Mouse (Mus musculus) gonadal fat pad, adult 2 months (tissue): ENCODE measurements around the gene Clic3. TPM values are rescaled to one million over a fixed set of nuclear protein-coding genes. Genes with fewer than 3 reads are reported as not detected.
"Not testable (repeated sequence)": the region's sequence is repeated elsewhere in the genome, so short reads cannot be mapped to it uniquely, and the experiment has no call there.

Experiments used
- DNase-seq: peaks from one replicate; pipeline ENCODE4 v3.0.0-alpha.2; 2012; ENCODE audit warnings: low read depth
- polyA plus RNA-seq: library from polyadenylated mRNA; depleted of rRNA; stranded (reverse); fragments of >200 nt; gene quantifications from 2 replicates; pipeline ENCODE4 v1.2.3, GENCODE M21; 2012; rRNA removed

The Clic3 gene
- polyA plus RNA-seq = 103 and 188 TPM in 2 replicates

DNA sequence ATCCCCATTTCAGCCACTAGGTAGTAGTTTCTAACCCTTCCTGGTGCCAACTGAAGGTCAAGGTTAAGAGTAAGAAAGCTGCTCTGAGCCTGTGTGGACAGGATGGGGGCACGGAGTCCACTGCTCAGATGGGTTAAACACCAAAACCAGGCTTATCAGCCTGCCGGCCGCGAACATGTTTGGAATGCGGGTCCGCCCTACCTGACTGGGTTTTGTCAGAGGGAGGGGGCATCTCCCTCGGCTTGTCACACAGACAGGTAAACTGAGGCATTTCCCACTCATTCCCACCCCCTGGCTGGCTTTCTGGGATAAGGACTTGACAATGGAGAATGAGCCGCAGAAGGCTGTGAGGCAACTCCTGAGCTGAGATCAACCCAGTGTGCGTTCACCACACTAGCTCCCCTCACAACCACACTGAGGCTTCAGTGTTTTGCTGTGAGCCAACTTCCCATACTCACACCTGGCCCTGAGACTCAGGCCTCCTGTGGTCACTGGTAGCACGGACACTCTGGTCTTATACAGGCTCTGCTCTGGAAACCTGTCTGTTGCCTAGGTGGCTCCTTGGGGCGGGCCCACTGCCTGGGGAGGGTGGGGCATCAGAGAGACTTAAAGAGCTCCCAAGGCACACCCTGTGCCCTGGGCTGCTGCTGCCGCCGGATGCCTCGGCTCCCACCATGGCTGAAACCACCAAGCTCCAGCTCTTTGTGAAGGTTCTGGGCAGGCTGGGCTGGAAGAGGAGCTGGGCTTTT, at the start of gene Clic3:
TSS of gene Clic3 (plus strand) at position 634 of the 749 bp plus-strand sequence.
- DNase-seq = no peak

GRCm38 (mm10) chr2:25408908-25409307, 47.7 kb upstream of the Clic3 start:
- DNase-seq = no peak

DNA sequence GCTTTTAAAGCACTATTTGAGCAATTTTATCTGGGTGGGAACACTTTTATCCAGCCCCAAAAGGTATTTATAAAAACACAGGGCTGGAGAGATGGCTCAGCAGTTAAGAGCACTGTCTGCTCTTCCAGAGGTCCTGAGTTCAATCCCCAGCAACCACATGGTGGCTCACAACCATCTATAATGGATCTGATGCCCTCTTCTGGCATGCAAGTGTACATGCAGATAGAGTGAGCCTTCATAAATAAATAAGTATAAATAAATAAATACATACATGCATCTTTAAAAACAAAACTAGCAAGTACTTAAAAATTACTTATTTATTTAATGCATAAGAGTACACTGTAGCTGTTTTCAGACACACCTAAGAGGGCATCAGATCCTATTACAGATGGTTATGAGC, 43.2 kb upstream of the Clic3 start:
- DNase-seq = not testable (repeated sequence)

- no peak for DNase-seq
These were observed 39.2 kb upstream of the Clic3 start for GRCm38 (mm10) chr2:25417426-25417825.

- no peak for DNase-seq
These were observed 34.7 kb upstream of the Clic3 start for GRCm38 (mm10) chr2:25421896-25422295.

DNA sequence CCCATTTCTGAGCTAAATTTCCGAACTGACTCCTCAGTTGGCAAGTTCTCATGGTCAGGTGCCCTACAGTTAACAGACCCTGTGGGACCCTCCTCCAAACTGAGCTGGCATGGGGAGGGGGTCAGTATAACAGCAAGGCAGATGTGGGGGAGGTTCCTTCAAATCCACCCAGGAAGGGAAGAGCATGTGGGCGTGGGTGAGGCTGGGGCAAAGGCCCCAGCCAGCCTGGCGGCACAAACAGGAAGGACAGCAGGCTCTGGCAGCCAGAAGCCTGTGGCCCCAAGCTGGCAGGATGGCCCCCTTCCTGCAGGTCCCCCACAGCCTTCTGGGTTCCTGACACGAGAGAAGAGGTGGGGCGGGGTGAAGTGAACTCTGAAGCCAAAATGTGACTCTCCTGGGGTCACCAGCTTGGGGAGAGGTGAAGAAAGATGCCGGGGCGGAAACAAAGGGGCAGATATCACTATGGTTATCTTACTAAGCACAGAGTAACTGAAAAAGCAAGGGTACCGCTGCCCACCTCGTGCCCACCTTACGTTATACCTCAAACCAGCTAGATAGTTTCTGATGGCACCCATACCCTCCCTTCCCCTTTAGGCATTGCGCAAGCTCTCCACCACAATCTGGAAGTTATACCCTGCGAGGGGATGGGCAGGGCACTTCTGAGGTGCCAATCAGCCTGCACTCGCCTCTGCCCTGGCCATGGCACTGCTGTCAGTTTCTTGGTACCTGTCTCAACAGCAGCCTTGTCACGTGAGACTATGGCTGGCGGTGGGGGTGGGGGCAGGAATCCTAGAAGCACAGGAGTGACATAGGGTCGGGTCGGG, 33.8 kb upstream of the Clic3 start, which contains the start of gene Fut7:
TSS of gene Fut7 (plus strand) at position 681 of the 824 bp plus-strand sequence.
- DNase-seq = no peak

- DNase-seq = no peak
These were observed 33.0 kb upstream of the Clic3 start for GRCm38 (mm10) chr2:25423626-25424025.

GRCm38 (mm10) chr2:25425481-25425880, 31.2 kb upstream of the Clic3 start:
- no peak for DNase-seq

- DNase-seq = no peak
These were observed 29.9 kb upstream of the Clic3 start for GRCm38 (mm10) chr2:25426721-25427191.

DNA sequence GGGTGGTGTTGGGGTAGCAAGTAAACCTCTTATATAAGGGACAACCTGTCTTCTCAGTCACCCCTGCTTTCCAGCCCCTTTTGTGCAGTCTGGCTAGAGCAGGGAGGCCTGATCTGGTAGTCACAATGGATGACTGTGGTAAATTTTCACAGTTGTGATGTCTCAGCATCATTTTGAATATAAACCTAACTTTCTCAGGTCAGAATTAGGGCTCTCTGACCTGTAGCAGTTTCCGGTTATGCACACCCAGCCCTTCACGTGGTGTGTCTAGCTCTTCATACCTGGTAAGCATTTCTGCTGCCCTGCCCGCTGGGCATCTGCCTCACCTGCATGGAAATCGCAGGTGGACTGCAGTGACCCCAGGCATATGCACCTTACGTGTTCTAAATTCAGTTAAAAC, 29.4 kb upstream of the Clic3 start:
- no peak for DNase-seq

DNA sequence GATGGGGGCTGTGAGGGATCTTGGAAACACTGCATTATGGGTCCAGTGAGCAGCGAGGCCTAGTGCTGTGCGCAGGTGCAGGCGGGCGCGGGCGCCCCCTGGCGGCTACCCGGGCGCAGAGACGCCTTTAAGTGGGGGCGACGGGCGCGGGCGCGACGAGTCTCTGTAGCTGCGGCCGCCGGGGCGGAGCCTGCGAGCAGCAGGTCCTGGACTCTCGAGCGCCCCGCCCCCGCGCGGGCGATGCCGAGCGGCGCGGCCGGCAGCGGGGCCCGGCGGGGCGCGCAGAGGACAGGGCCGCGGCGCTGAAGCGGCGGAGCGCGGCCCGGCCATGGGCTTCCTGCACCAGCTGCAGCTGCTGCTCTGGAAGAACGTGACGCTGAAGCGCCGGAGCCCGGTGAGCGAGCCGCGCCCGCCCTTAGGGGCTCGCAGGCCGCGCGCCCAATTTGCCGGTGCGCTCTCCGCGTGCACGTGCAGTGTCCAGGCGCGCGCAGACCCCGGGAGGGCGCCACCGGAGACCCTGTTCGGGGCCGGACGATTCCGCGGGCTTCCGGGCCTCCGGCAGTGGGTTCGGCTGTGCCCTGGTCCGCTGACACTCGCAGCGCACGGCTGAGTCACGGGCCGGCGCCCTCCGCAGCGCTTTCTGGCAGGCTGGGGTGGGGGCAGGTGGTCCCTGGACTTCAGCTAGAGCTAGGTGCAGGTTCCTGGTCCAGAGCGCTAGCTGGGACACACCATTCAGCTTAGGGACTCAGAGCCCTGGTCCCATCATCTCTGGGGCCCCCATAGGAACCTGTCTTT, 28.0 kb upstream of the Clic3 start, which contains the start of gene Abca2:
TSS of gene Abca2 (plus strand) at position 262 of the 795 bp plus-strand sequence.
- DNase-seq = no peak

GRCm38 (mm10) chr2:25429435-25430180, 27.0 kb upstream of the Clic3 start:
- DNase-seq = no peak

DNA sequence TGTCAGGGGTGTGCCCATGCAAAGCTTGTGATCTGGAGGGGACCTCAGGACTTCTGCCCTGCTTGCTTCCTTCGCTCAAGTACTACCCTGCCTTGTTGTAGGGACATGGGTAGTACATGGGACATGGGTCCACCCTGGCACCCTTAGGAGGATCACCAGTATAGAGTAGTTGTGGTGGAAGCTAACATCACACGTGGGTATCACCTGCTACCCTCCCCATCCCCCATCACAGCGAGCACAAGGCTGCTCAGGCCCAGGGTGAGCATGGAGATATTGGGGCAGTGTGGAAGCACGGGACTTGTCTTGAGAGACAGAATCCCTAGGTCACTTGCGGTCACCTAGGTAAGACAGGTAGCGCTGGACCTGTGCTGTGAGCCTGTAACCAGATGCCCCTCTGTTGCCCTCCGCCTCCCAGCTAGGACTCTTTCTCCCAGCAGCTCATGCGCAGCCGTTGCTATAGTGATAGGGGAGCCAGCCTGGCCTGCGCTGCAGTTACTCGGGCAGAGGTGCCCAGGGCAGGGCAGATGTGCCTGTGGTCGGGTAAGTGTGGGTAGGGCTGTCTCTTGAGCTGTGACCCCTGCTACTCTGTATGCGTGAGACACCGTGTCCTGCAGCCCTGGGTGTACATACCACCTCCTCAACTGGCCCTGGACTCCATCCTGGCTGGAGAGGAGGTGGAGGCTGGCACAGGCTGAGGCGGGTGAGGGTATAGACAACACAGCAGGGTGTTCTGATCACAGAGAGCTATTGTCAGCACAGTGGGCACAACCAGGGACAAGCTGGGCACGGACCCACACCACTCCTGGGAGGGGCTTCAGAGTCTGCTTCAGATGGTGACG, 26.0 kb upstream of the Clic3 start:
- no peak for DNase-seq

DNA sequence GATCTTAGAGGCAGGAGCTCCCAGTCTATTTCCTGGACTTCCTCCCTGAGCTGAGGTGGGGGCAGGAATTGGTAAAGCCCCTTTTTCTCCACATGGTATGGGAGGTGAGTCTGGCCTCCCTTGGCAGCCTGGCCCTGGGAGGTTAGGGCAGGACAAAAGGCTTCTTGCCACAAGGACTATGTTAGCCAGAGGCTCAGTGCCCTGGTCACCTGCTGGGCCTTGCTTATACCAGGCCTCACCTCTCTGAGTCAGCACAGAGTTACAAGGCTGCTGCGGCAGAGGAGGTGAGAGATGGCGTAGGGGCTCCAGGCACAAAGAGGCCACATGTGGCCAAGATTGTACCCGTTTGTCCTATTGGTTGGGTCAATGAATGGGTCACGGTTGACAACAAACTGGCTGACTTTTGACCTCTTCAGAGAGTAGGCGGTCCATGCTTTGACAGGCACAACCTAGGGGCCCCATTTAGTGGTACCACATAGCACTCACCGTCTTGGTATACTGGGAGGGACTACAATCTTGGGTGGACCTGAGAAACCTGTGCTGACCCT, 25.3 kb upstream of the Clic3 start:
- DNase-seq = no peak

GRCm38 (mm10) chr2:25432326-25433098, 24.1 kb upstream of the Clic3 start:
- DNase-seq = no peak

DNA sequence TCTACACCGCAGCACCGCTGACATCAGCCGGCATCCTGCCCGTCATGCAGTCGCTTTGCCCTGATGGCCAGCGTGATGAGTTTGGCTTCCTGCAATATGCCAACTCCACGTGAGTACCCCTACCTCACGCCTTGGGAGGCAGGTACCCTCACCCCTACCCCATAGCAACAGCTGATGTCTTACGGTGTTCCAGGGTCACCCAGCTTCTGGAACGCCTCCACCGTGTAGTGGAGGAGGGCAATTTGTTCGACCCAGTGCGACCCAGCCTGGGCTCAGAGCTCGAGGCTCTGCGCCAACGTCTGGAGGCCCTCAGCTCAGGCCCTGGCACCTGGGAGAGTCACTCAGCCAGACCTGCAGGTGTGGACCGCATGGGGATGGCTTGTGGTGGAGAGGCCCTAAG, 23.5 kb upstream of the Clic3 start:
- DNase-seq = no peak

DNA sequence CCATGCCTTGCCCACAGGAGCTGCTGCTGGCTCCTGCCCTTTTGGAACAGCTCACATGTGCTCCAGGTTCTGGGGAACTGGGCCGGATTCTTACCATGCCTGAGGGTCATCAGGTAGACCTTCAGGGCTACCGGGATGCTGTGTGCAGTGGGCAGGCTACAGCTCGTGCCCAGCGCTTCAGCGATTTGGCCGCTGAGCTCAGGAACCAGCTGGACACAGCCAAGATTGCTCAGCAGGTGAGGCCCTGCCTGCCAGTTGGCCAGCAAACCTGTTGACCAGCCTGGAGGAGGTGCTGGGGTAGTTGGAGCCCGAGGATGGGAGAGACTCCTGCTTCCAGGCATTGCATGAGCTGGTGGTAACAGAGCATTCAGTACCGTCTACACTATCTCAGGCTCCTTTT, 22.3 kb upstream of the Clic3 start:
- DNase-seq = no peak

GRCm38 (mm10) chr2:25436286-25436820, 20.3 kb upstream of the Clic3 start:
- DNase-seq = no peak

DNA sequence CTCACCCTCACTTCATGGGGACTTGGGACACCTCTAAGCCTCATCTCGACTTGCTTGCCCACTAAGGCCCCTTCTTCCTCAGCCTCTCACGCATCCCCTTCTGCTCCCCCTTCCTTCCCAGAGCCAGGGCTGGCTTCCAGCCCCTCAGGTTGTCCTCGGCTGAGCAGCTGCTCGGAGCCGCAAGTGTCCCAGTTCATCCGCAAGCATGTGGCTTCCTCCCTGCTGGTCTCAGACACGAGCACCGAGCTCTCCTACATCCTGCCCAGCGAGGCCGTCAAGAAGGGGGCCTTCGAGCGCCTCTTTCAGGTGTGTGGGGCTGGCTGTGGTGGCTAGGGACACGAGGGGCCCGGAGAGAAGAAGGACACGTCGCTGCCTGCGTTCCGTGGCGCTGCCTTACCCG, 15.6 kb upstream of the Clic3 start:
- no peak for DNase-seq
